Mouse (Mus musculus) small intestine, adult 2 months (tissue): ENCODE data around the gene Lamb3.

Source experiments
- CTCF ChIP-seq: fragments of 200-500 bp; IDR thresholded peaks from 2 replicates; pipeline ENCODE4 v1.5.1; 2012; ENCODE audit warnings: low read depth, mild to moderate bottlenecking, control low read depth, inconsistent platforms, low read length, moderate library complexity, mixed read lengths; ENCODE audit not compliant: insufficient replicate concordance, insufficient read length; ENCODE audit errors: extremely low read depth
- POLR2A ChIP-seq: fragments of 200-500 bp; IDR thresholded peaks from 2 replicates; pipeline ENCODE4 v1.6.1; 2012; ENCODE audit warnings: low read depth, mild to moderate bottlenecking, control low read depth, inconsistent platforms, low read length, moderate library complexity

DNA sequence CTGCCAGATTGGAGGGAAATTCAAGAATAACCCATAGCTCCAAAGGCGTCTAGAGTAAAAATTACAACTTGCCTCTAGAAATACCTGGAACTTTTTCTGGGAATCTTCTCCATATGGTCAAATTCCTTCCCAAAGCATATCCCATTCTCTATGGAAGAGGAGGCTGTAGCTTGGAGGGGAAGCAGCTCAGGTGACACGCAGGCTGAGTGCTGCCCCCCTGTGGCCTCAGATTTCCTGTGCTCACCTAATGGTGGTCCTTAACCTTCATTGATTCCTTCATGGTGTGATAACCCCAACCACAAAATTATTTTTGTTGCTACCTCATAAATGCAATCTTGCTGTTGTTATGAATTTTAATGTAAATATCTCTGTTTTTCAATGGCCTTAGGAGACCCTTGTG, 116.7 kb downstream of the Lamb3 start:
- TF ChIP-seq CTCF: peak; percentile 82
- TF ChIP-seq POLR2A: no peak
